Mouse (Mus musculus) myocyte (in vitro differentiated cells): ENCODE results near the gene 4933424G06Rik. TPM values are rescaled to one million over a fixed set of nuclear protein-coding genes. Genes with fewer than 3 reads are reported as not detected.
A peak's percentile ranks its signal among the peaks of the same experiment; 100 is the strongest.

Source experiments
- H3K27me3 ChIP-seq: one replicate; pipeline ENCODE4 v1.6.1; 2011; ENCODE audit not compliant: control insufficient read depth, insufficient read depth, insufficient read length
- H3K36me3 ChIP-seq: one replicate; pipeline ENCODE4 v1.6.1; 2011; ENCODE audit not compliant: control insufficient read depth, insufficient read depth
- H3K4me2 ChIP-seq: one replicate; pipeline ENCODE4 v1.6.1; 2011; ENCODE audit warnings: low read depth, control low read depth
- H3K4me3 ChIP-seq: one replicate; pipeline ENCODE4 v1.5.1; 2011; ENCODE audit warnings: mild to moderate bottlenecking, control low read depth, moderate library complexity
- H3K79me2 ChIP-seq: one replicate; pipeline ENCODE4 v1.6.1; 2011; ENCODE audit not compliant: control insufficient read depth, insufficient read depth
- H3ac ChIP-seq: one replicate; pipeline ENCODE4 v1.6.1; 2011; ENCODE audit not compliant: control insufficient read depth, insufficient read length
- CEBPB ChIP-seq: IDR thresholded peaks from 2 replicates; pipeline ENCODE4 v1.6.1; 2011; ENCODE audit warnings: mild to moderate bottlenecking, moderate library complexity; ENCODE audit not compliant: poor library complexity, insufficient read depth, severe bottlenecking
- E2F4 ChIP-seq: IDR thresholded peaks from one replicate; pipeline ENCODE4 v1.6.1; 2011; ENCODE audit warnings: mild to moderate bottlenecking, control low read depth, moderate library complexity; ENCODE audit not compliant: insufficient read depth
- MAX ChIP-seq: IDR thresholded peaks from one replicate; pipeline ENCODE4 v1.6.1; 2011; ENCODE audit warnings: low read depth, mild to moderate bottlenecking, control low read depth
- MYOD1 ChIP-seq, 3 experiments: IDR thresholded peaks; one replicate each; pipeline ENCODE4 v1.6.1; 2011; ENCODE audit warnings: control low read depth in 2 of 3, low read depth in 2 of 3, mild to moderate bottlenecking in 2 of 3, moderate library complexity in 1 of 3; ENCODE audit not compliant: insufficient read length in 2 of 3, control insufficient read depth in 1 of 3
- MYOG ChIP-seq, 3 experiments: IDR thresholded peaks; one replicate each; pipeline ENCODE4 v1.6.1; 2011; ENCODE audit warnings: control low read depth in 2 of 3, low read depth in 2 of 3, mild to moderate bottlenecking in 2 of 3; ENCODE audit not compliant: insufficient read length in 2 of 3, control insufficient read depth in 1 of 3, insufficient read depth in 1 of 3
- POLR2A ChIP-seq: IDR thresholded peaks from one replicate; pipeline ENCODE4 v1.6.1; 2011; ENCODE audit warnings: low read depth, mild to moderate bottlenecking, control low read depth, moderate library complexity; ENCODE audit not compliant: insufficient read length
- POLR2AphosphoS2 ChIP-seq: IDR thresholded peaks from one replicate; pipeline ENCODE4 v1.6.1; 2011; ENCODE audit warnings: low read depth, control low read depth; ENCODE audit not compliant: insufficient read length
- REST ChIP-seq: IDR thresholded peaks from one replicate; pipeline ENCODE4 v1.6.1; 2011; ENCODE audit warnings: mild to moderate bottlenecking, control low read depth, moderate library complexity; ENCODE audit not compliant: insufficient read depth, insufficient read length
- SRF ChIP-seq: IDR thresholded peaks from one replicate; pipeline ENCODE4 v1.6.1; 2011; ENCODE audit warnings: low read depth; ENCODE audit not compliant: control insufficient read depth, insufficient read length
- TCF12 ChIP-seq: IDR thresholded peaks from one replicate; pipeline ENCODE4 v1.6.1; 2011; ENCODE audit warnings: mild to moderate bottlenecking, control low read depth; ENCODE audit not compliant: poor library complexity, insufficient read depth, severe bottlenecking
- TCF3 ChIP-seq: IDR thresholded peaks from one replicate; pipeline ENCODE4 v1.6.1; 2011; ENCODE audit warnings: low read depth, control low read depth; ENCODE audit not compliant: insufficient read length
- USF1 ChIP-seq: IDR thresholded peaks from one replicate; pipeline ENCODE4 v1.6.1; 2011; ENCODE audit warnings: low read depth, mild to moderate bottlenecking, control low read depth, moderate library complexity
- polyA plus RNA-seq: library from polyadenylated mRNA; unstranded; fragments of >200 nt; fragmentation: generic; extraction: Trizol; gene quantifications from one replicate; pipeline ENCODE4 v1.2.1, GENCODE M21; 2012; ENCODE audit warnings: missing spikeins

Gene 4933424G06Rik
- polyA plus RNA-seq, 1 experiment, result 0.12 TPM

- no peaks in the 10 kb centered on the region for H3K36me3 ChIP-seq
- no peak for TF ChIP-seq USF1
- peak in 1 of 3 experiments; percentile 17 for TF ChIP-seq MYOG (IDR thresholded peaks at IDR 0.05; ENCODE audit: control insufficient read depth in 1 of 3, insufficient read depth in 1 of 3, insufficient read length in 2 of 3, low read depth in 2 of 3)
- TF ChIP-seq POLR2AphosphoS2, result no peak
- no peak for TF ChIP-seq E2F4
- TF ChIP-seq SRF, result no peak
- TF ChIP-seq POLR2A, result no peak
- TF ChIP-seq TCF12, result no peak
- H3K4me3 ChIP-seq, result no peak overlapping the region
- H3ac ChIP-seq, result no peak overlapping the region
- no peaks in the 10 kb centered on the region for H3K79me2 ChIP-seq
- peak overlapping the region; percentile 9 for H3K4me2 ChIP-seq
- peaks cover 24% of the 10 kb centered on the region for H3K27me3 ChIP-seq
Observed at GRCm38 (mm10) chr1:36766431-36767205, 56.7 kb downstream of the 4933424G06Rik start.

GRCm38 (mm10) chr1:36767321-36767720, 57.4 kb downstream of the 4933424G06Rik start:
- peak overlapping the region; percentile 53 for H3K4me2 ChIP-seq
- H3ac ChIP-seq, result no peak overlapping the region
- H3K4me3 ChIP-seq, result no peak overlapping the region
- H3K36me3 ChIP-seq, result no peaks in the 10 kb centered on the region
- H3K79me2 ChIP-seq, result no peaks in the 10 kb centered on the region
- no peak for TF ChIP-seq MYOD1 (IDR thresholded peaks at IDR 0.05; ENCODE audit: control insufficient read depth in 1 of 3, insufficient read length in 2 of 3, low read depth in 2 of 3)
- TF ChIP-seq MAX, result no peak
- TF ChIP-seq MYOG (IDR thresholded peaks at IDR 0.05; ENCODE audit: control insufficient read depth in 1 of 3, insufficient read depth in 1 of 3, insufficient read length in 2 of 3, low read depth in 2 of 3), result no peak
- TF ChIP-seq SRF, result no peak
- no peak for TF ChIP-seq E2F4
- TF ChIP-seq POLR2AphosphoS2, result no peak
- TF ChIP-seq TCF12, result no peak
- no peak for TF ChIP-seq CEBPB
- no peak for TF ChIP-seq USF1
- TF ChIP-seq REST, result no peak
- no peak for TF ChIP-seq POLR2A
- TF ChIP-seq TCF3, result no peak
- H3K27me3 ChIP-seq, result peaks cover 24% of the 10 kb centered on the region

DNA sequence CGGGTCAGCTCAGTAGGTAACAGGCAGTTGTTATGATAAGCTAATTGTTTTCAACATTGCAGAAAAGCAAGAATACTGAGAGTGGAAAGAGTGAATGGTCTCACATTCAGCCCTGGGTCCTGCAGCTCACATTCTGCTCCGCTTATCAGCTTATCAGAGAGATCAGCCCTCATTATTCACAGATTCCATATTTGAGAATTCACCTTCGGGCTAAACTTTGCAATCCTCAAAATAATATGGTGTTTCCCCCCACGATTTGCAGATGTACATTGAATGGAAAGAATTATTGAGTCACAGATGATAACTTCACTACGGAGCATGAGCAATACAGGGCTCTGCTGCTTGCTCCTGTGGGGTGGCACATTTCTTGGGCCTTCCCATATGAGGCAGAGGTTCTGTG, 58.8 kb downstream of the 4933424G06Rik start:
- no peak overlapping the region for H3K4me2 ChIP-seq
- no peaks in the 10 kb centered on the region for H3K79me2 ChIP-seq
- TF ChIP-seq SRF (no peak), TCF12 (no peak), REST (no peak), CEBPB (no peak), USF1 (no peak), POLR2A (no peak), MYOG (IDR thresholded peaks at IDR 0.05; ENCODE audit: control insufficient read depth in 1 of 3, insufficient read depth in 1 of 3, insufficient read length in 2 of 3, low read depth in 2 of 3) (no peak), MYOD1 (IDR thresholded peaks at IDR 0.05; ENCODE audit: control insufficient read depth in 1 of 3, insufficient read length in 2 of 3, low read depth in 2 of 3) (no peak), POLR2AphosphoS2 (no peak), E2F4 (no peak), TCF3 (no peak), MAX (no peak)
- H3K36me3 ChIP-seq, result no peaks in the 10 kb centered on the region
- peaks cover 14% of the 10 kb centered on the region for H3K27me3 ChIP-seq
- no peak overlapping the region for H3ac ChIP-seq
- H3K4me3 ChIP-seq, result no peak overlapping the region

DNA sequence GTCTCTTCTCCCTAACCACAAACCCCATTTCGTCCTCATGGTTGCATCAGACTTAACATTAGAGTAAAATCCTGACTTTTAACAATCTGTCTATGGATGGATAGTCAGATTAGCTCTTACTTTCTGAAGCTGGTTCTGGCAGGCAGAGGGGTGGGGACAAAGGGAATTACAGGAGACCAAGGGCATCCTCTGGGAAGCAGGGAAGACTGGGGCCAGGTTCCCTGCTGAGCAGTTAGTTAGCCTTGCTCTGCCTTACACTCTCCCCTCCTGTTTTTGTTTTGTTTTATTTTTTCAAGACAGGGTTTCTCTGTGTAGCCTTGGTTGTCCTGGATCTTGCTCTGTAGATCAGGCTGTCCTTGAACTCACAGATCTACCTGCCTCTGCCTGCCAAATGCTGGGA, 60.0 kb downstream of the 4933424G06Rik start:
- peaks cover 6% of the 10 kb centered on the region for H3K27me3 ChIP-seq
- TF ChIP-seq MAX (no peak), MYOD1 (IDR thresholded peaks at IDR 0.05; ENCODE audit: control insufficient read depth in 1 of 3, insufficient read length in 2 of 3, low read depth in 2 of 3) (no peak), SRF (no peak), E2F4 (no peak), POLR2AphosphoS2 (no peak), CEBPB (no peak), MYOG (IDR thresholded peaks at IDR 0.05; ENCODE audit: control insufficient read depth in 1 of 3, insufficient read depth in 1 of 3, insufficient read length in 2 of 3, low read depth in 2 of 3) (no peak), POLR2A (no peak), USF1 (no peak), TCF12 (no peak), TCF3 (no peak), REST (no peak)
- no peaks in the 10 kb centered on the region for H3K36me3 ChIP-seq
- H3K79me2 ChIP-seq, result no peaks in the 10 kb centered on the region
- no peak overlapping the region for H3ac ChIP-seq
- no peak overlapping the region for H3K4me3 ChIP-seq
- H3K4me2 ChIP-seq, result no peak overlapping the region
